Mouse (Mus musculus) embryonic fibroblast, embryonic 13.5 days (primary cell): ENCODE measurements around the gene Acbd4. TPM values are rescaled to one million over a fixed set of nuclear protein-coding genes. Genes with fewer than 3 reads are reported as not detected.

Experiments used
- H3K27ac ChIP-seq: 2 replicates; pipeline ENCODE4 v1.5.1; 2012; ENCODE audit warnings: low read length, control low read depth, inconsistent platforms; ENCODE audit not compliant: insufficient read depth
- H3K4me1 ChIP-seq: 2 replicates; pipeline ENCODE4 v1.6.1; 2011; ENCODE audit warnings: low read length; ENCODE audit not compliant: control insufficient read depth, insufficient read depth
- H3K4me3 ChIP-seq: 2 replicates; pipeline ENCODE4 v1.5.1; 2011; ENCODE audit warnings: mild to moderate bottlenecking, control low read depth, low read length; ENCODE audit not compliant: insufficient read depth
- CTCF ChIP-seq: IDR thresholded peaks from 2 replicates; pipeline ENCODE4 v1.5.1; 2011; ENCODE audit warnings: mild to moderate bottlenecking, control low read depth, low read length, moderate library complexity, borderline replicate concordance; ENCODE audit not compliant: insufficient read depth
- POLR2A ChIP-seq: IDR thresholded peaks from 2 replicates; pipeline ENCODE4 v1.6.1; 2011; ENCODE audit warnings: low read depth, mild to moderate bottlenecking, control low read depth, low read length, moderate library complexity
- polyA plus RNA-seq: library from polyadenylated mRNA; stranded (reverse); fragments of >200 nt; gene quantifications from 2 replicates; pipeline ENCODE4 v1.2.4, GENCODE M21; 2011; ENCODE audit warnings: low read depth; ENCODE audit not compliant: missing spikeins, insufficient read length

Acbd4 gene
- polyA plus RNA-seq, 1 experiment, result 23.3 TPM

DNA sequence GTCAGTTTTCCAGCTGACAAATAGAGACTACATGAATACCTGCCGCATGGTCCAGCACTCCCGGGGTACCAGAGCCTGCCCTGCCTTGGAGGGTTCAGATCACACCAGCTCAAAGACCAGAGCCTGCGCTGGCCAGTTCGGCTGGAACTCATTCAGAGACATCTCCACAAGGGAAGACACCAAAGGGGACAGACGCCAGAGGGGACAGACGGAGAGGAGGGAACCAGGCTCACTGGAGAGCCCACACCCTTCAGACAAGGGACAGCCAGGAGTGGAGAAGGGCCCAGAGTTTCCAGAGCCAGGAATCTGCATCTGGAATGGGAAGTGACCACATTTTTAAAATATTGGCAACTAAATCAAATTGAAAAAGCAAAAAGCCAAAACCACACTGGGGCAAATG is 19.9 kb upstream of the Acbd4 start:
- TF ChIP-seq POLR2A, result no peak
- TF ChIP-seq CTCF, result no peak
- H3K4me3 ChIP-seq, result no peak overlapping the region
- H3K4me1 ChIP-seq, result no peaks in the 10 kb centered on the region
- no peak overlapping the region for H3K27ac ChIP-seq

DNA sequence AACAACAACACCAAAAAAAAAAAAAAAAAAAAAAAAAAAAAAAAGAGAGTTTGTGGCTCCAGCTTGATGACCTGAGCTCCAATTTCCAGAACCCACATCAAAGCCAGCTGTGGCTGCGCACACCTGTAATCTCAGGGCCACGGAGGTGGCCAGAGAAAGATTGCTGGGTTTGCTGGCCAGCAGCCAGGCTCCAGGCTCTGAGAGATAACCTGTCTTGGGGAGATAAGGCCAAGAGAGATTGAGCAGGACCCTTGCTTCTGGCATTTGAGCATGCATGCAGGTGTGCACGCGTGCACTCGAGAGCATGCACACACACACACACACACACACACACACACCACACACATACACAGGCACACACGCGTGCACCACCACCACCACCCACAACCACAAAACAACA is 8.2 kb upstream of the Acbd4 start:
- Histone ChIP-seq H3K4me1 (peaks cover 21% of the 10 kb centered on the region), H3K4me3 (no peak overlapping the region), H3K27ac (peak overlapping the region; percentile 72)
- TF ChIP-seq POLR2A (no peak), CTCF (no peak)

DNA sequence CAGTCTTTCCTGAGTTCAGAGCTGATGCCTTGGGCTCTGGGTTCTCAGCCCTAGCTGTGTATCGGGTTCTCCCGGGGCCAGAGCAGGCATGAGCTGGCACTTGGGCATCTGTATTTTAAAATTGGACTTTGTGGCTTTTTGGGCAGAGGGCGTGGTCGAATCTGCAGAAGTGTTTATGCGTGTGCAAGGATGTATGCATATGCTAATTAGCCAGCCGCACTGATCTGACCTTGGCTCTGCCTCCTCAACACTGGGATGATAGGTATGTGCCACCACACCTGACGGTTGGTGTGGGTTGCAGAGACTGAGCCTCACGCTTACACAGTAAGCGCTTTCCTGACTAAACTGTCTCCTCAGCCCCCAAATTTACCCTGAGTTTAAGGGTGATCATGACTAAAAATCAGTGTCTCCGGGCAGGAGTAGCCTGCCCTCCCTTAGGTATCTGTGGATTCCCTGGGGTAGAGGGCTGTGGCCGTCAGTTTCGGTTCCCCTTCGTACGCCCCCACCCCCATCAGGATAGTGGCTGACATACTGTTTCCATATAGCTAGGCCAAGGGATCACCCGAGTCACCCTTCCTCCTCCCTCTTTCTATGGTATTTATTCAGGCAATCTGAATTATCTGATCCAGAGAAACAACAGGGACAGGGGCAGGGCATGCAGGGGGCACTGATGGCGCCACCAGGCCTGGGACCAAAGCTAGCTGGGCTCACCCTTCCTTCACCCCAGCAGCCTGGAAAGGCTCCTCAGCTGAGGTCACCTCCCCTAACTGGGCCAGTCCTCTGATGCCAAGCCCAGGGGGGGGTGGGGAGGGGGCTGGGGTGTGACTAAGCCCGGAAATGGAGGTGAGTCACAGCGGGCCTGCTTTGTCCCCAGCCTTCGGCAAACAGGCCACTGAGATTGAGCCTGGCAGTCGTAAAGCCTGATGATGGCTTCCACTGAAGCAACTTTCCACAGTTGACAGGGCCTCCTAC is 7.3 kb upstream of the Acbd4 start:
- Histone ChIP-seq H3K4me1 (peaks cover 21% of the 10 kb centered on the region), H3K27ac (peak overlapping the region; percentile 72), H3K4me3 (no peak overlapping the region)
- TF ChIP-seq POLR2A, result peak; percentile 54
- no peak for TF ChIP-seq CTCF

DNA sequence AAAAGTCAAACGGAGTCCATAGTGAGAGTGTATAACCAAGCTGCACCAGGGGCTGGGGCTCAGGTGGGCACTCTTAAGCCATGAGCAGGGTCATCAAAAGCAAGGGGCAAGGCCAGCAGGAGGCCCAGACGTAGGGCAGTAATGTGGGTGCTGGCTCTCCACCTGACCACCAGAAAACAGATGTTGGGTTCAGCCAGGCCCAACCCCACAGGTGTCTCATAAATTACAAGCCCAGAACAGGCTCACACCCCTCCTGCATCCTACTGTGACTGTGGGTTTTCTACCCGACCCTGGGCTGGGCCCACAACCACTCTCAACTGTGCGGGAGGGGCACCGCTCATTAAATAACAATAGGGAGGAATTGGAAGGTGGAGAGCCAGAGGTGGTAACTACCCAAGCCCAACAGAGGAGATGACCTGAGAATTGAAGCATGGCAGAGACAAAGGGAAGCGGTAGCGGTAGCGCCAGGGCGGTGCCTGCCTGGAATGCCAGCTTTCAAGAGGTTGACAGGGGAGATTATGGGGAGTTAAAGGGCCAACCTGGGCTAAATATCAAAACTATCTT is 6.3 kb upstream of the Acbd4 start:
- no peak for TF ChIP-seq CTCF
- TF ChIP-seq POLR2A, result no peak
- Histone ChIP-seq H3K4me1 (peaks cover 23% of the 10 kb centered on the region), H3K27ac (peak overlapping the region; percentile 43; the same call in 1 of the 2 replicates), H3K4me3 (no peak overlapping the region)

DNA sequence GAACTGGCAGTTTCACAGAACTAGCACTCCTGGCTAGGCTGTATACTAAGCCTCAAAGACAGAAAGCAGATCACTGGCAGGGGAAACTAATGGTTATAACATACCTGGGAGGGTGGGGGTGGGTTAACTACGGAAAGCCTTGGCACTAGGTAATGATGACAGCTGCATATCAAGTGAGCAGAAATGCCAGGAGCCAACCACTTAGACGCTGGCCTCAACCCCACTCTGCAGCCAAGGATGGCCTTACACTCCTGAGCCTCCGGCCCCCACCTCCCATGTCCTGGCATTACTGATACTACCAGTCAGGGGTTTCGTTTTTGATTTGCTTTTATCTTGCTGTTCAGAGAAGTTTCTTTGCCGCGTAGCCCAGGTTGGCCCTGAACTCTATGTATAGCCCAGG is 5.7 kb upstream of the Acbd4 start:
- Histone ChIP-seq H3K4me1 (peaks cover 23% of the 10 kb centered on the region), H3K4me3 (no peak overlapping the region), H3K27ac (no peak overlapping the region)
- TF ChIP-seq CTCF (no peak), POLR2A (no peak)

DNA sequence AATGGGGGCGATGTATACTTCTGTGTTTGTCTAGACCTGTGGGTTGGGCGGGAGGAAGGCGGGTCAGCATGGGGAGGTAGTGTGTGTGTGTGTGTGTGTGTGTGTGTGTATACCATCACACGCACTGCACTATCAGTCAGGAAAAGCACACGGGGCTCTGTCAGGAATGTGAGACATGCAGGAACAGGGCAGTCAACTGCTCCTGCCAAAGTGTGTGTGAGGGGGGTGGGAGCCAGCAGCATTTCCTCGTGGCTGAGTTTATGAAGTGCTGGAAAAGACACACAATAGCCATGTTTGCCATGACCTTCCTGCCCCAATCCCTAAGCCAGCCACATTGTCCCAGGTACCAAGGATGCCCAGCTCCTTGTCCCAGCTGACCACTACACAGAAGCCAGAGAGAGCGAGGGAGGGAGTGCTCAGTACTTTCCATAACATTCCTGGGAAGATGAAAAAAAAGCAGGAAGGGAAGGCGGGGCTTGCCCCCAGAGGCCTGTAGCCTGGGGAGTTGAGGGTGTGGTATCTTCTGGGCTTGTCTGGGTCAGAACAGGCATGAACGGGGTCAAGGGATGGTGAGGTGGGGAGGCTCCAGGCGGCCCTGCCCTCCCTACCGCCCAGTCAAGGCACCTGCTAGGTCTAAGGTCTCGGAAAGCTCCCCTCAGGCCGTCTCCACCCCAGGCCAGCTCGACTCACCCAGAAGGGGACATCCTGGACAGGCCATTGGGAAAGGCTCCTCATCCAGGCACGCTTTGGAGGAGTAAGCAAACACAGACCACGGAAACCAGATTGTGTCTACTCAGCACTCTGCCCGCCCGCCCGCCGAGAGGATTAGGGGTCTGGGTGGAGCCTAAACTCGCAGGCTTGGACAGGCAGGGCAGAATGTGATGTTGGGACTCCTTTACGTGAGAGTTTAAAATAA is 4.2 kb upstream of the Acbd4 start:
- Histone ChIP-seq H3K4me3 (no peak overlapping the region), H3K4me1 (peaks cover 23% of the 10 kb centered on the region), H3K27ac (peak overlapping the region; percentile 49)
- TF ChIP-seq CTCF, result no peak
- no peak for TF ChIP-seq POLR2A

DNA sequence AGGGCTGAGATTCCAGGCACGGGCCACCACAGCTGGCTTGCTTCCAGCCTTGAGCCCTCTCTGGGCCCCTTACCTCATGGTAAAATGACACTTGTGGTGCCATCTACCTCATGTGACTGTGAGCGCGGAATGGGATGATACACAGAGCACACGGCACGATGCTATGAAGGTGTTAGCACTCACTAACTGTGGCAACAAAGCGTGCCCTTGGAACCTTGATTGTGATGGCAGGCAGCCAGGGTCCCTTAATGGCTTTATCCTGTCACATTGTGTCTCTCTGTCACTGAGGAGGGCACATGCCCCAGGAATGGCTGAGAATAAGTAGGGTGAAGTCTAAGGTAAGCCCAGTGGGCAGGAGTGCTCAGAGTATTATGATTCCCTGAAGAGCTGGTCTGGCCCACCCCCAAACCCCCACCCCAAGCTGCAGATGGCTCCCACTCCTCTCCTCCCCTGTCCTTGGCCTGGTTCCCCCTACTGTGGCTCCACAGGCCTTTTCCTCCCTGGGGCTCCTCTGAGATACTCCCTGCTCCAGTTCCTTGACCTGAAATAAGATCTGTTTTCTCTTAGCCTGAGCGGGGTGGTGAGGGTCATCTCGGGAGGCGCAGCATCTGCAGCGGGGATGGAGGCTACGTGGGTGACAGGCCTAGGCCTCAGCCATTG is 2.8 kb upstream of the Acbd4 start:
- TF ChIP-seq CTCF (no peak), POLR2A (no peak)
- H3K4me3 ChIP-seq, result no peak overlapping the region
- H3K4me1 ChIP-seq, result peaks cover 23% of the 10 kb centered on the region
- H3K27ac ChIP-seq, result no peak overlapping the region

DNA sequence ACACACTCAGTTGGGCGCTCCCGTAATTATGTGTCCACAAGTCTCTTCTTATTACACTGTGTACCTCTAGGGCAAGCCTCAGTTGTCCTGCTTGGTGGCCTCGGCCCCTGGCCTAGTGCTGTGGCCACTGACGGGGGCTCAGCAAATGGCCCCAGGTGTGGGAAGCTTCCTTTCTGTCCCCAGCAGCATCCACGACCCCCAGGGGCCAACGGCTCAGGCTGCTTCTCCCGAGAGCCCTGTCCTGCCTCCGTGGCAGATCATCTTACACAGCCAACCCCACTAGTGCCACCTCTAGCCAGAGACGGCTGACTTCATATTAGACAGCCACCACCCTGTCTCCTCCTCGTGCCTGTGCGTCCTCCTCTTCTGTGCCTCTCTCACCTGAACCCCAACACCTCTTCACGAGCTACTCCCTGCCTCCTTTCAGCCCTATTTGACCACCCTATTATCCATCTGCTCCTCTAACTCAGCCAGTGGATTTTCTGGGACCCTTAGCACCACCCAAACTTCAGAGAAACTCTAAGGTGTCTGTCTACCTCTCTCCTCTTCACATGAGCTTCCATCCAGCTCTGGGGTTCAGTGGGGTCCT is 2.0 kb upstream of the Acbd4 start:
- TF ChIP-seq CTCF (no peak), POLR2A (no peak)
- H3K4me1 ChIP-seq, result peaks cover 16% of the 10 kb centered on the region
- no peak overlapping the region for H3K4me3 ChIP-seq
- no peak overlapping the region for H3K27ac ChIP-seq

DNA sequence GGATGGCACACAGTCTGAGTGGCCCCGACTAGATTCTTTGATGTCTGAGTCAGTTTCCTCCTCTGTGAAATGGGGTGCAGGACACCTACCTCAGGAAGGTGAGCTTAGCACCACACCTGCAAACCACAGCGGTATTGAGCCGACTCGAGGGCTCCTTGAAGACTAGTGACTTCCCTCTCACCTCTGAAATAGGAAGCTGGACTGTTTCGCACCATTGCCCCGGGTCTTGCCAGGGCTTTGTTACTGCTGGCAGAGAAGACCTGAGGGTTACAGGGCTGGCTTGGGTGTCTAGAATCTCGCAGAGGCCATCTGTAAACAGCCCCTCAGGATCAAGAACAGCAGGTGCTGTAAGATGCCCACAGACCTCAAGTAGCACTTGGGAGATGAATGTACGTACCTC is 1.1 kb upstream of the Acbd4 start:
- peaks cover 16% of the 10 kb centered on the region for H3K4me1 ChIP-seq
- TF ChIP-seq CTCF (no peak), POLR2A (no peak)
- no peak overlapping the region for H3K27ac ChIP-seq
- H3K4me3 ChIP-seq, result no peak overlapping the region
